Mouse (Mus musculus) embryonic facial prominence, embryonic 12.5 days (tissue): ENCODE measurements around the gene Iqch. TPM values are rescaled to one million over a fixed set of nuclear protein-coding genes. Genes with fewer than 3 reads are reported as not detected.

ENCODE experiments used
- ATAC-seq: fragments of 200-750 bp; cut with Nextera tagmentation; 2 replicates; pipeline ENCODE4 v1.8.0; 2017; ENCODE audit not compliant: insufficient number of reproducible peaks, insufficient read depth, low FRiP score, low TSS enrichment
- H3K27ac ChIP-seq: fragments of 300-500 bp; sonication (generic); 2 replicates; pipeline ENCODE4 v1.5.1; 2016; ENCODE audit warnings: mild to moderate bottlenecking
- H3K27me3 ChIP-seq: fragments of 300-500 bp; sonication (generic); 2 replicates; pipeline ENCODE4 v1.6.1; 2016; ENCODE audit warnings: mild to moderate bottlenecking, moderate library complexity
- H3K36me3 ChIP-seq: fragments of 300-500 bp; sonication (generic); 2 replicates; pipeline ENCODE4 v1.6.1; 2016; ENCODE audit warnings: mild to moderate bottlenecking
- H3K4me1 ChIP-seq: fragments of 300-500 bp; sonication (generic); 2 replicates; pipeline ENCODE4 v1.6.1; 2016
- H3K4me2 ChIP-seq: fragments of 300-500 bp; sonication (generic); replicated peaks from 2 replicates; pipeline ENCODE4 v1.6.1; 2016; ENCODE audit warnings: mild to moderate bottlenecking, moderate library complexity
- H3K4me3 ChIP-seq: fragments of 300-500 bp; sonication (generic); 2 replicates; pipeline ENCODE4 v1.5.1; 2016; ENCODE audit warnings: mild to moderate bottlenecking
- H3K9ac ChIP-seq: fragments of 300-500 bp; sonication (generic); 2 replicates; pipeline ENCODE4 v1.6.1; 2016; ENCODE audit warnings: mild to moderate bottlenecking, moderate library complexity
- H3K9me3 ChIP-seq: fragments of 300-500 bp; sonication (generic); 2 replicates; pipeline ENCODE4 v1.6.1; 2016; ENCODE audit warnings: mild to moderate bottlenecking, moderate library complexity
- WGBS: fragments of 180-500 bp; shearing (Covaris S2); methylation state at CpG from one replicate; pipeline ENCODE4 v1.1.7; 2016; 5-methylcytosine and 5-hydroxymethylcytosine counted together
- polyA plus RNA-seq: library from polyadenylated mRNA; unstranded; fragments of >200 nt; fragmentation: Nextera tagmentation; extraction: Ambion mirVana; gene quantifications from 2 replicates; pipeline ENCODE4 v1.2.1, GENCODE M21; 2016

Iqch gene
- polyA plus RNA-seq, 1 experiment from 2014 or later: 0.08 TPM

GRCm38 (mm10) chr9:63465561-63465960 lies 136.7 kb downstream of the Iqch start:
- no peaks in the 10 kb centered on the region for H3K27me3 ChIP-seq
- H3K9ac ChIP-seq: no peak overlapping the region
- ATAC-seq: no peak
- H3K4me2 ChIP-seq: no peak overlapping the region
- no peak overlapping the region for H3K4me3 ChIP-seq
- 75% methylated on average over 3 of the region's 3 CpGs for WGBS
- no peak overlapping the region for H3K27ac ChIP-seq
- no peaks in the 10 kb centered on the region for H3K4me1 ChIP-seq
- H3K9me3 ChIP-seq: no peaks in the 10 kb centered on the region
- no peaks in the 10 kb centered on the region for H3K36me3 ChIP-seq

GRCm38 (mm10) chr9:63462296-63462695 lies 140.0 kb downstream of the Iqch start:
- no peak overlapping the region for H3K27ac ChIP-seq
- no peaks in the 10 kb centered on the region for H3K9me3 ChIP-seq
- H3K27me3 ChIP-seq: no peaks in the 10 kb centered on the region
- no peaks in the 10 kb centered on the region for H3K4me1 ChIP-seq
- no peak overlapping the region for H3K4me2 ChIP-seq
- no peak overlapping the region for H3K4me3 ChIP-seq
- no peaks in the 10 kb centered on the region for H3K36me3 ChIP-seq
- no peak for ATAC-seq
- H3K9ac ChIP-seq: no peak overlapping the region
- WGBS: 68% methylated on average over 2 of the region's 2 CpGs

- Histone ChIP-seq H3K4me2 (no peak overlapping the region), H3K27me3 (no peaks in the 10 kb centered on the region), H3K9ac (no peak overlapping the region), H3K4me3 (no peak overlapping the region), H3K36me3 (no peaks in the 10 kb centered on the region), H3K27ac (no peak overlapping the region), H3K4me1 (no peaks in the 10 kb centered on the region), H3K9me3 (no peaks in the 10 kb centered on the region)
- ATAC-seq: no peak
These were observed 145.9 kb downstream of the Iqch start for GRCm38 (mm10) chr9:63456401-63456800.

GRCm38 (mm10) chr9:63454341-63454740 lies 148.0 kb downstream of the Iqch start:
- Histone ChIP-seq H3K27me3 (no peaks in the 10 kb centered on the region), H3K4me1 (no peaks in the 10 kb centered on the region), H3K9me3 (no peaks in the 10 kb centered on the region), H3K36me3 (no peaks in the 10 kb centered on the region), H3K9ac (no peak overlapping the region), H3K4me3 (no peak overlapping the region), H3K4me2 (no peak overlapping the region), H3K27ac (no peak overlapping the region)
- 82% methylated on average over 5 of the region's 5 CpGs for WGBS
- ATAC-seq: no peak

- ATAC-seq: no peak
- WGBS: 73% methylated on average over 4 of the region's 4 CpGs
- Histone ChIP-seq H3K27me3 (no peaks in the 10 kb centered on the region), H3K9me3 (no peaks in the 10 kb centered on the region), H3K9ac (no peak overlapping the region), H3K27ac (no peak overlapping the region), H3K36me3 (no peaks in the 10 kb centered on the region), H3K4me2 (no peak overlapping the region), H3K4me3 (no peak overlapping the region), H3K4me1 (no peaks in the 10 kb centered on the region)
These were observed 151.7 kb downstream of the Iqch start for GRCm38 (mm10) chr9:63450531-63451030.

- Histone ChIP-seq H3K27me3 (no peaks in the 10 kb centered on the region; the same call in 1 of the 2 replicates), H3K27ac (no peak overlapping the region), H3K36me3 (no peaks in the 10 kb centered on the region), H3K4me1 (no peaks in the 10 kb centered on the region), H3K9ac (no peak overlapping the region), H3K9me3 (no peaks in the 10 kb centered on the region), H3K4me2 (no peak overlapping the region), H3K4me3 (no peak overlapping the region)
- no peak for ATAC-seq
- WGBS: 64% methylated on average over 6 of the region's 6 CpGs
These were observed 158.6 kb downstream of the Iqch start for GRCm38 (mm10) chr9:63443695-63444094.

- Histone ChIP-seq H3K9me3 (no peaks in the 10 kb centered on the region), H3K36me3 (no peaks in the 10 kb centered on the region), H3K9ac (no peak overlapping the region), H3K4me2 (no peak overlapping the region), H3K27ac (no peak overlapping the region), H3K27me3 (no peaks in the 10 kb centered on the region), H3K4me3 (no peak overlapping the region), H3K4me1 (no peaks in the 10 kb centered on the region)
- WGBS: 71% methylated on average over 1 of the region's 1 CpGs
- no peak for ATAC-seq
These were observed 171.6 kb downstream of the Iqch start for GRCm38 (mm10) chr9:63430652-63431051.

- Histone ChIP-seq H3K9me3 (no peaks in the 10 kb centered on the region), H3K36me3 (no peaks in the 10 kb centered on the region), H3K9ac (no peak overlapping the region), H3K4me3 (no peak overlapping the region), H3K4me1 (no peaks in the 10 kb centered on the region), H3K27me3 (no peaks in the 10 kb centered on the region), H3K4me2 (no peak overlapping the region), H3K27ac (no peak overlapping the region)
- ATAC-seq: no peak
- 62% methylated on average over 9 of the region's 9 CpGs for WGBS
These were observed 181.1 kb downstream of the Iqch start for GRCm38 (mm10) chr9:63421096-63421736.

- ATAC-seq: no peak
- no peaks in the 10 kb centered on the region for H3K36me3 ChIP-seq
These were observed 181.9 kb downstream of the Iqch start for GRCm38 (mm10) chr9:63420396-63420795.

GRCm38 (mm10) chr9:63400176-63400575 lies 202.1 kb downstream of the Iqch start:
- Histone ChIP-seq H3K4me2 (no peak overlapping the region), H3K27ac (no peak overlapping the region), H3K9me3 (no peaks in the 10 kb centered on the region), H3K4me3 (no peak overlapping the region), H3K4me1 (0 out of 2 replicates have a peak, but pooled peaks cover 2% of the 10 kb centered on the region), H3K36me3 (no peaks in the 10 kb centered on the region), H3K27me3 (no peaks in the 10 kb centered on the region), H3K9ac (no peak overlapping the region)
- 88% methylated on average over 1 of the region's 1 CpGs for WGBS
- ATAC-seq: no peak

More at GRCm38 (mm10) chr9:63420396-63420795, 181.9 kb downstream of the Iqch start:
- H3K4me1 ChIP-seq: no peaks in the 10 kb centered on the region
- no peak overlapping the region for H3K27ac ChIP-seq
- H3K9me3 ChIP-seq: no peaks in the 10 kb centered on the region
- no peaks in the 10 kb centered on the region for H3K27me3 ChIP-seq
- WGBS: 47% methylated on average over 6 of the region's 6 CpGs
- H3K4me3 ChIP-seq: no peak overlapping the region
- no peak overlapping the region for H3K4me2 ChIP-seq
- H3K9ac ChIP-seq: no peak overlapping the region

GRCm38 (mm10) chr9:63399463-63399815 lies 202.9 kb downstream of the Iqch start:
- no peaks in the 10 kb centered on the region for H3K9me3 ChIP-seq
- H3K9ac ChIP-seq: peak overlapping the region; percentile 86
- H3K4me2 ChIP-seq: peak overlapping the region; percentile 82
- H3K36me3 ChIP-seq: no peaks in the 10 kb centered on the region
- H3K27ac ChIP-seq: peak overlapping the region; percentile 72; the same call in 1 of the 2 replicates
- peak overlapping the region; percentile 83 for H3K4me3 ChIP-seq
- 3% methylated on average over 8 of the region's 8 CpGs for WGBS
- peak; percentile 58; the same call in 1 of the 2 replicates for ATAC-seq
- H3K4me1 ChIP-seq: 0 out of 2 replicates have a peak, but pooled peaks cover 2% of the 10 kb centered on the region
- no peaks in the 10 kb centered on the region for H3K27me3 ChIP-seq

GRCm38 (mm10) chr9:63398611-63399462 lies 203.5 kb downstream of the Iqch start, which contains the start of gene 2300009A05Rik:
TSS of gene 2300009A05Rik (minus strand) at chr9:63399246.
- Histone ChIP-seq H3K4me2 (peak within 1 kb of the TSS; percentile 82), H3K9me3 (no peaks in the 10 kb centered on the region), H3K27me3 (no peaks in the 10 kb centered on the region), H3K9ac (peak within 1 kb of the TSS; percentile 86), H3K36me3 (no peaks in the 10 kb centered on the region), H3K4me3 (peak within 1 kb of the TSS; percentile 83), H3K4me1 (0 out of 2 replicates have a peak, but pooled peaks cover 2% of the 10 kb centered on the region), H3K27ac (peak within 1 kb of the TSS; percentile 72)
- under 1% methylated on average over 73 of the region's 74 CpGs for WGBS
- ATAC-seq: peak; percentile 97
